ENCODE assay signal across 8 mouse cellular contexts in the genomic region with DNA sequence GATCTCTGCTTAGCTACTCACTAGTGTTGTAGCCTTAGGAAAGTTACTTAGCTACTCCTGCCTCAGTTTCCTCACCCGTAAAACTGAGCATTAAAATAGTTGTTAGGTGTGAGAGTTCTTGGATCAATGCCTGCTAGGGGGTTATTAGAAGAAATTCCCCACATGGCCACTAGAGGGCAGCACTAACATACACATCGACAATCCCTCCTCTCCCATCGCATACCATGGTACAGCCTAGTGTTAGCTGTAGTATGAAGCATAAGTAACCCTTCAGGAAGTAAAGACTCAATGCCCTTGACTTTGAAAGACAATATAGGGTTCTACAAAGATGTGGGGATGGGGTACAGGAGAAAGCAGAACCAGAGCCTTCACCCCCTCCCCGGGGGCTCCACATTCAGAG. TPM values are rescaled to one million over a fixed set of nuclear protein-coding genes. Genes with fewer than 3 reads are reported as not detected.
DNase-seq lines count a peak whose midpoint lies in the region; ATAC-seq and TF ChIP-seq lines count a peak whose summit lies in the region.

No protein-coding gene starts in this region.

- no peaks in the 10 kb centered on the region for H3K4me1 ChIP-seq in hindbrain, embryonic 11.5 days (replicated peaks; ENCODE audit: control insufficient read depth, insufficient read depth, low read length)
- no peaks in the 10 kb centered on the region for H3K4me1 ChIP-seq in limb, embryonic 14.5 days (ENCODE audit: control insufficient read depth, insufficient read depth, low read length)
- H3K4me1 ChIP-seq in midbrain, postnatal 0 days (ENCODE audit: insufficient read depth, low read length), result no peaks in the 10 kb centered on the region

- no peak for TF ChIP-seq POLR2A in limb, embryonic 14.5 days (IDR thresholded peaks at IDR 0.05; ENCODE audit: borderline replicate concordance, extremely low read depth, insufficient read depth, insufficient read length)

- no peaks in the 10 kb centered on the region for H3K36me3 ChIP-seq in hindbrain, embryonic 11.5 days (ENCODE audit: control insufficient read depth, insufficient read depth, low read length)
- no peaks in the 10 kb centered on the region for H3K36me3 ChIP-seq in limb, embryonic 14.5 days (ENCODE audit: control insufficient read depth, insufficient read depth, low read length)
- H3K36me3 ChIP-seq in midbrain, postnatal 0 days (ENCODE audit: insufficient read depth, low read length), result no peaks in the 10 kb centered on the region

- peak; percentile 81 for TF ChIP-seq CTCF in gastrocnemius, adult 2 months (IDR thresholded peaks at IDR 0.05)
- TF ChIP-seq CTCF in midbrain, postnatal 0 days (IDR thresholded peaks at IDR 0.05), result peak; percentile 97

- H3K4me3 ChIP-seq in gastrocnemius, adult 2 months, result no peak overlapping the region
- no peak overlapping the region for H3K4me3 ChIP-seq in hindbrain, embryonic 11.5 days (ENCODE audit: low read depth, low read length)
- no peak overlapping the region for H3K4me3 ChIP-seq in limb, embryonic 14.5 days (replicated peaks; ENCODE audit: low read length)
- no peak overlapping the region for H3K4me3 ChIP-seq in midbrain, postnatal 0 days (ENCODE audit: low read depth, low read length)

- intact Hi-C loops in gastrocnemius, adult 2 months (cut with DNase I), result loop anchor here (1.0 to 5.0 kb wide), 3 partner anchors 154 to 257 kb away; no protein-coding TSS in a partner anchor

- H3K9me3 ChIP-seq in hindbrain, embryonic 11.5 days (ENCODE audit: control insufficient read depth, low read length), result no peaks in the 10 kb centered on the region
- no peaks in the 10 kb centered on the region for H3K9me3 ChIP-seq in limb, embryonic 14.5 days (ENCODE audit: control insufficient read depth, low read length)
- H3K9me3 ChIP-seq in midbrain, postnatal 0 days (ENCODE audit: low read length), result no peaks in the 10 kb centered on the region

- peak; percentile 47; the same call in 1 of the 2 replicates for ATAC-seq in hindbrain, embryonic 11.5 days (ENCODE audit: low FRiP score)
- peak; percentile 16; the same call in 1 of the 2 replicates for ATAC-seq in limb, embryonic 14.5 days (ENCODE audit: low FRiP score, low read depth)
- peak; percentile 64 for ATAC-seq in midbrain, postnatal 0 days (ENCODE audit: low FRiP score)

- H3K4me2 ChIP-seq in hindbrain, embryonic 11.5 days (replicated peaks; ENCODE audit: low read depth, low read length), result no peak overlapping the region
- no peak overlapping the region for H3K4me2 ChIP-seq in limb, embryonic 14.5 days (replicated peaks; ENCODE audit: low read depth, low read length, severe bottlenecking)
- no peak overlapping the region for H3K4me2 ChIP-seq in midbrain, postnatal 0 days (ENCODE audit: low read depth, low read length, poor library complexity, severe bottlenecking)

- no peaks in the 10 kb centered on the region for H3K27me3 ChIP-seq in hindbrain, embryonic 11.5 days (ENCODE audit: control insufficient read depth, insufficient read depth, low read length)
- no peaks in the 10 kb centered on the region; the same call in 1 of the 2 replicates for H3K27me3 ChIP-seq in limb, embryonic 14.5 days (ENCODE audit: control insufficient read depth, insufficient read depth, low read length)
- no peaks in the 10 kb centered on the region for H3K27me3 ChIP-seq in midbrain, postnatal 0 days (ENCODE audit: insufficient read depth, low read length)

- peak; percentile 37 for DNase-seq in gastrocnemius, adult 2 months
- DNase-seq in gastrocnemius, postnatal 4 days (ENCODE audit: low spot score in 2 of 2), result no peak
- peak; percentile 82 for DNase-seq in MN1 (ENCODE audit: low spot score)
- peak; percentile 89 for DNase-seq in embryo, embryonic 10.5 days (ENCODE audit: low spot score)
- peak; percentile 84 for DNase-seq in hindbrain, embryonic 11.5 days (ENCODE audit: low spot score)
- DNase-seq in limb, embryonic 14.5 days (ENCODE audit: low spot score), result peak; percentile 85
- peak; percentile 90 for DNase-seq in midbrain, postnatal 0 days (ENCODE audit: low spot score)
- DNase-seq in thymus, postnatal 25 days, result peak; percentile 55

- no peak overlapping the region for H3K27ac ChIP-seq in gastrocnemius, adult 2 months
- no peak overlapping the region for H3K27ac ChIP-seq in hindbrain, embryonic 11.5 days (ENCODE audit: low read depth, low read length)
- no peak overlapping the region for H3K27ac ChIP-seq in limb, embryonic 14.5 days (replicated peaks; ENCODE audit: low read depth, low read length)
- H3K27ac ChIP-seq in midbrain, postnatal 0 days (ENCODE audit: low read depth, low read length), result no peak overlapping the region

- H3K9ac ChIP-seq in hindbrain, embryonic 11.5 days (ENCODE audit: low read depth, low read length), result no peak overlapping the region
- no peak overlapping the region for H3K9ac ChIP-seq in limb, embryonic 14.5 days (ENCODE audit: low read depth, low read length, severe bottlenecking)
- H3K9ac ChIP-seq in midbrain, postnatal 0 days (replicated peaks; ENCODE audit: low read length, poor library complexity, severe bottlenecking), result no peak overlapping the region

- WGBS in hindbrain, embryonic 11.5 days, result 34% methylated on average over 4 of the region's 4 CpGs
- WGBS in limb, embryonic 14.5 days, result 27% methylated on average over 4 of the region's 4 CpGs
- WGBS in midbrain, postnatal 0 days, result 29% methylated on average over 4 of the region's 4 CpGs

RNA-seq across cellular contexts. Expression of a gene that starts 1.7 kb away (rescaled TPM):
- total RNA-seq in gastrocnemius, adult 2 months (2021), result not detected
- under 1 TPM in 1 of 2 experiments, not detected in 1; 0.10 TPM for total RNA-seq in gastrocnemius, postnatal 4 days (2021)
- polyA plus RNA-seq in hindbrain, embryonic 11.5 days (2014; fragmentation: Nextera tagmentation; extraction: Ambion mirVana), result 0.06 TPM in 1 of 2 replicates, not detected in the other
- polyA plus RNA-seq in limb, embryonic 14.5 days (2012; rRNA removed), result 0.08 and 0.10 TPM in 2 replicates
- not detected in 2 replicates for polyA plus RNA-seq in limb, embryonic 14.5 days (2014; fragmentation: Nextera tagmentation; extraction: Ambion mirVana)
- not detected in 2 replicates for total RNA-seq in midbrain, postnatal 0 days (2014; rRNA removed)
- polyA plus RNA-seq in midbrain, postnatal 0 days (2015; fragmentation: Nextera tagmentation; extraction: Ambion mirVana), result 0.05 and 0.17 TPM in 2 replicates

RNA-seq across cellular contexts. Expression of a gene that starts 55.5 kb away (rescaled TPM):
- 100 to 1,000 TPM; 111 to 117 TPM for total RNA-seq in gastrocnemius, adult 2 months (2021)
- 10 to 100 TPM; 57.2 to 58.0 TPM for total RNA-seq in gastrocnemius, postnatal 4 days (2021)
- 60.8 and 61.0 TPM in 2 replicates for polyA plus RNA-seq in hindbrain, embryonic 11.5 days (2014; fragmentation: Nextera tagmentation; extraction: Ambion mirVana)
- 72.9 and 86.3 TPM in 2 replicates for polyA plus RNA-seq in limb, embryonic 14.5 days (2012; rRNA removed)
- polyA plus RNA-seq in limb, embryonic 14.5 days (2014; fragmentation: Nextera tagmentation; extraction: Ambion mirVana), result 76.8 and 84.1 TPM in 2 replicates
- 86.1 and 87.1 TPM in 2 replicates for total RNA-seq in midbrain, postnatal 0 days (2014; rRNA removed)
- 71.0 and 80.4 TPM in 2 replicates for polyA plus RNA-seq in midbrain, postnatal 0 days (2015; fragmentation: Nextera tagmentation; extraction: Ambion mirVana)

Comparison
In these comparisons a context has a peak if more than half of its experiments do, and no peak if none do; other contexts are left out.
1. DNase-seq: peak in gastrocnemius, adult 2 months (single experiment), MN1 (single experiment), embryo, embryonic 10.5 days (single experiment), hindbrain, embryonic 11.5 days (single experiment), limb, embryonic 14.5 days (single experiment), midbrain, postnatal 0 days (single experiment) and thymus, postnatal 25 days (single experiment); none in gastrocnemius, postnatal 4 days (0 of 2).
2. Peak in every context shown above with its lines, with median percentiles within 50 percentile points of each other: ATAC-seq.